Mouse (Mus musculus): ENCODE data around the gene Gm4353. TPM values are rescaled to one million over a fixed set of nuclear protein-coding genes. Genes with fewer than 3 reads are reported as not detected.

The Gm4353 gene
- total RNA-seq, 4 experiments from 2014 or later = 0.75 to 4.3 (median 3.2) TPM

- DNase-seq (ENCODE audit: low spot score in 2 of 2) = no peak
Observed at GRCm38 (mm10) chr7:116040470-116041019, 43.9 kb downstream of the Gm4353 start.

- peak; percentile 70 to 89 for DNase-seq (ENCODE audit: low spot score in 2 of 2)
Observed at GRCm38 (mm10) chr7:116039538-116040466, 44.6 kb downstream of the Gm4353 start.

GRCm38 (mm10) chr7:116039196-116039537 is 45.3 kb downstream of the Gm4353 start, which contains the start of gene 1110004F10Rik:
TSS of gene 1110004F10Rik (plus strand) at chr7:116039397.
- DNase-seq (ENCODE audit: low spot score in 2 of 2) = peak in 1 of 2 experiments; percentile 3

GRCm38 (mm10) chr7:116038511-116038910 is 45.9 kb downstream of the Gm4353 start, which contains the start of gene Sox6:
TSS of gene Sox6 (minus strand) at chr7:116038796.
- peak in 1 of 2 experiments; percentile 4 for DNase-seq (ENCODE audit: low spot score in 2 of 2)

- DNase-seq (ENCODE audit: low spot score in 2 of 2) = no peak
Observed at GRCm38 (mm10) chr7:116038024-116038423, 46.4 kb downstream of the Gm4353 start.

GRCm38 (mm10) chr7:116036591-116037555 is 47.6 kb downstream of the Gm4353 start:
- DNase-seq (ENCODE audit: low spot score in 2 of 2) = no peak

GRCm38 (mm10) chr7:116035504-116035903 is 48.9 kb downstream of the Gm4353 start:
- DNase-seq (ENCODE audit: low spot score in 2 of 2) = no peak

- DNase-seq (ENCODE audit: low spot score in 2 of 2) = peak; percentile 18 to 28
Observed at GRCm38 (mm10) chr7:116034282-116034758, 50.1 kb downstream of the Gm4353 start.

GRCm38 (mm10) chr7:116033371-116034241 is 50.8 kb downstream of the Gm4353 start:
- DNase-seq (ENCODE audit: low spot score in 2 of 2) = peak; percentile 17 to 38

Other genes with a start within 250 kb of the Gm4353 start
- 10 to 100 TPM; 22.1 to 37.2 (median 29.9) TPM for gene Sox6, start 45.8 kb downstream of the Gm4353 start, total RNA-seq (2022)
- gene 1110004F10Rik, start 45.2 kb downstream of the Gm4353 start, total RNA-seq (2022) = 100 to 1,000 TPM in 3 of 4 experiments, 10 to 100 TPM in 1; 85.8 to 111 (median 104) TPM
- gene Plekha7, start 223.7 kb upstream of the Gm4353 start, total RNA-seq (2022) = 10 to 100 TPM; 25.0 to 31.5 (median 26.4) TPM
- 100 to 1,000 TPM; 196 to 267 (median 243) TPM for gene Rps13, start 249.6 kb upstream of the Gm4353 start, total RNA-seq (2022)

Measured in layer of hippocampus, adult 8-10 months (tissue).